Mouse (Mus musculus): ENCODE results near the gene Tmem235.
"Not testable (repeated sequence)": the region's sequence is repeated elsewhere in the genome, so short reads cannot be mapped to it uniquely, and the experiment has no call there.

Tmem235 gene

DNA sequence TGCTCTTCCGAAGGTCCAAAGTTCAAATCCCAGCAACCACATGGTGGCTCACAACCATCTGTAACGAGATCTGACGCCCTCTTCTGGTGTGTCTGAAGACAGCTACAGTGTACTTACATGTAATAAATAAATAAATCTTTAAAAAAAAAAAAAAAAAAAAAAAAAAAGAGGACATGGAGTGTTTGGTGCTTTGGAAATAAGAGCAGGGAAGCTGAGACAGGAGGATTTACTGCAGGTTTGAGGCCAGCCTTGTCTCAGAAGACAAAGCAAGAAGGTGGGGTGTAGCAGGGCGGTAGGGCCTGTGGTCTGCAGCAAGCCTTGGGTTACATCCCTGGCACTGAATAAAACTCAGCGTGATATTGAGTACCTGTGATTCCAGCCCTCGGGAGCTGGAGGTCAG is 27.0 kb upstream of the Tmem235 start:
- DNase-seq: not testable (repeated sequence)

DNA sequence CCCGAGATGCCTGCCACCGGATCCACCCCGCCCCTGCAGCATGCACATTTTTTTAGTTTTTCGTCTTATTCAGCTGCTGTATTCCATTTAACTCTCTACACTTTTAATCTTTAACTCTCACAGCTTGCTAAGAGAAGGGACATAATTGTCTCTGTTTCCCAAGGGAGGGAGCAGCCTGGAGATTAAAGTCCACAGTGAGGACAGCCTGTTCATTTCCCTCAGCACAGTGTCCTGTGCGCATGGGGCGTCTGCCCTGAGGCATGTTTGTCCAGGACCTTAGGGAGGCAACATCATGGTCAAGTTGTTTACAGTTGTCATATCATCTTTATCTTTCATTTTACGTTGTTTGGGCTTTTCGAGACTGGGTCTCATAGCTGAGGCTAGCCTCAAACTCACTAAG is 26.5 kb upstream of the Tmem235 start:
- DNase-seq: no peak

DNA sequence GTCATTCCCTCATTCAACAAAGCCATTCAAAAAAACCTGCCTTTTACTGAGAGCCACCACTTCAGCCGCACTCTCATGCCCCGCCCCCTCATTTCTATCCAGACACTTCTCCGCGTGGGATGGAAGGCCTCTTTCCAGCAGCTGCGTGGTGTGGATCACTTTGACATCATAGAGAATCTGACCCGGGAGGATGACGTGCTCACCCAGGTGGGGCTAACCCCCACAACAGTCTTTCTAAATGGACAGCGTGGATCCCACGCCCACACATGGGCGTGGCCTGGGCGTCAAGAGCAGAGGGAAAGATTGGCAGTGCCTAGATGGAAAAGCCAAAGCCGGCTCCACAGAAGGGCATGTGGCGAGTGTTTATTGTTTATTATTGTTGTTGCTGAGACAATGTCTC is 24.2 kb upstream of the Tmem235 start:
- no peak for DNase-seq

DNA sequence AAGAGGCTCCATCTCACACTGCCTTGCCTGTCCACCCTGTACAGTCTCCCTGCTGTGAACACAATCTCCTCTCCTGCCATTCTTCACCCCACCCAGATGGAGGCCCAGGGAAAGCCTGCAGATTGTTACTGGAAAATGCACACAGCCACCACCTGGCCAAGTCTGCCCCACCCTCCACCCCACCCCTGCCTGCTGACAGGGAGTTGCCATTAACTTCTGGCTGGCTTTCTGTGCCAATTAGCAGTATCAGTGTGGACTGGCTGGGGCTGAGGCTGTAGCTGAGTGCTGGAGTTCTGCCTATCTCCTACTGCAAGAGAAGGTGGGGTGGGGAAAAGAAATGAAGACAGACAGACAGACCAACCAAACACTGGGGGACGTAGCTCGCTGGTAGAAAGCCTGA is 22.0 kb upstream of the Tmem235 start:
- no peak for DNase-seq

DNA sequence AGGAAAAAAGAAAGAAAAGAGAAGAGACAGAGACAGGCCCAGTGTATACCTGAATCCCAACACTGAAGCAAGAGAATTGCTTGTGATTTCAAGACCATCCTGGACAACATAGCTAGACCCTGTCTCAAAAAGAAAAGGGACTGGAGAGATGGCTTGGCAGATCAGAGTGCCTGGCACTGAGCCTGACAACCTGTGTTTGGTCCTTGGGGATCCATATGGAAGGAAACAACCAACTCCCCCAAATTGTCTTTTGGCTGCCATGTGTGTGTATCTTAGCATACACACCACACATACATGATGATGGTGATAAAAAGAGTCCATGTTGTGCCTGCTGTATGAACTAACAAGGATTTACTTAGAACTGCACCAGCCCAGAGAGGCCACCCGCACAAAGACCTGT is 21.5 kb upstream of the Tmem235 start:
- DNase-seq: no peak

DNA sequence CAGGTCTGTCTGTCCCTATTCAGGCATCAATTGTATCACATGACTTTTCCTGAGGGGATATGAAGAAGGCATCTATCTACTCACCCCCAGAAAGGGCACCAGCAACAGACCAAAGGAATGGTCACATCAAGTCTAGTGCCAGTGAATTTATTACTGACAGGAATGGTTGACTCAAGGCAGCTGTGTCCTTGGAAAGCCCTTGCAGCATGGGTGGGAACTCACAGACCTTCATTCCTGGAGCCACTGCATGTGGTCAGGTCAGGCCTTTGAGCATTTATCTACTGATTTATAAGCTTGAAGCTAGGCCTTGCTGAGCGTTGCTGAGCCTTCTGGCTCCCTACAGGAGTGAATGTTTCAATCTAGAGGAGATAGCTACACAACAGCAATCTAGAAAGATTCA is 19.6 kb upstream of the Tmem235 start:
- DNase-seq: no peak

DNA sequence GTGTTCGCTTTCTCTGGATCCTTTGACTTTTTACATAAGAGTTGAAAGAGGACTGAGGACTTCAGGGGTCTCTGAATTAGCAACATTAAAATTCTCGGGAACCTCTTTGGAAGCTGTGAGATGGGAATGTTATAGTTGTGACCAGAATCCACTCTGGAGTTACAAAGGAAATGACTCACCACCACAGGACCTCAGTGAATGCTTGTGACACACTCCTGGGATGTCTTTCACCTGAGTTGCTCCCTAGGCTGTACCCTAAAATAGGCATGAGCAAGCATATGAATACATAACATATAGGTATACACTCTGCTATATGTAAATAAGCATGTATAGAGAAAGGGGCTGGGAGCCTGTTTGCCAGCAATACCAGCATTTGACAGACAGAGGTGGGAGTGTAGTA is 17.1 kb upstream of the Tmem235 start:
- no peak for DNase-seq

DNA sequence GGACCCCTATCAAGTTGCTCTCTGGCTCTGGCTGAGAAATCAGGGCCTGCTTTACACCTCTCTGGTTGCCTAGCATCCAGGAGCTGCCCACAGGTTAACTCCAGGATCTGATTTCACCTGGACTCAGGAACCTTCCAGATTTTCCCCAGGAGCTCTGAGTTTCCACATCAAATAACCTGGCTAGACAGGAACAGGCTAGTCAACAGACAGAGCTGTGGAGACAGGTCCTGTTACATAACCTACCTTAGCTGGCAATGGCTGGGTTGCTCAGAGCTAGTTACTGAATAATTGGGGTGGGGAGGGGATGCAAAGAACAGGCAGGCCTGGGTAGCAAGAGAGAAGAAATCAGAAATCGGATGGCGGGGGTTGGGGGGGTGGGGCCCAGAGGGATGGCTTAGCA is 15.6 kb upstream of the Tmem235 start:
- DNase-seq: no peak

DNA sequence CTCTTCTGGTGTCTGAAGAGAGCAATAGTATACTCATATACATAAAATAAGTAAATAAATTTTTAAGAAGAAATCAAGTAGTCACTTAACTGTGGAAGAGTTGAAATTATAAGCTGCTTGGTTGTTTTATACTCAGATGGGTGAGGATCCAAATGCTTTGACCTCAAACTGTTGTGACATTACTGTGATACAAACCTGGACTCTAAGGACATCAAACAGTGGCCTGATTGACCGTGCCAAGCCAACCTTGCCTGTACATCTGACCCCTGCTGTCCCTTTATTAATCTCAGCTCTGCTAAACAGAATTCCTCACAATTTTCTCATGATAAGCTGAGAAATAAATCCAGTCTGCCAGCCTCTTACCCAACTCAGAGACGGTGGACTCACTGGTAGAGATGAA is 14.9 kb upstream of the Tmem235 start:
- no peak for DNase-seq

DNA sequence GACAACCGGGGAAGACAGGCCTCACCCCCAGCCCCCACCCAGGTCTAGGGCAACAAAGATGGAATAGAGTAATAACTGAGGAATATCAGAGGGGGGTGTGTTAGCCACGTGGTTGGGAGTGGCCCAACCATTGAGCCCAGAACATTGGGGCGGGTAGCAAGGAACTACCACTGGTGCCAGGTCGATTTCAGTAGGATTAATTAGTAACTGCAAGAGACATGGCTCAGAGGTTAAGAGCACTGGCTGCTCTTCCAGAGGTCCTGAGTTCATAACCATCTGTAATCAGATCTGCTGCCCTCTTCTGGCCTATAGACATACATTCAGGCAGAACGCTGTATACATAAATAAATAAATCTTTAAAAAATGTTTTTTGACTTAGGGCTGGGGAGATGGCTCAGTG is 13.9 kb upstream of the Tmem235 start:
- DNase-seq: no peak

DNA sequence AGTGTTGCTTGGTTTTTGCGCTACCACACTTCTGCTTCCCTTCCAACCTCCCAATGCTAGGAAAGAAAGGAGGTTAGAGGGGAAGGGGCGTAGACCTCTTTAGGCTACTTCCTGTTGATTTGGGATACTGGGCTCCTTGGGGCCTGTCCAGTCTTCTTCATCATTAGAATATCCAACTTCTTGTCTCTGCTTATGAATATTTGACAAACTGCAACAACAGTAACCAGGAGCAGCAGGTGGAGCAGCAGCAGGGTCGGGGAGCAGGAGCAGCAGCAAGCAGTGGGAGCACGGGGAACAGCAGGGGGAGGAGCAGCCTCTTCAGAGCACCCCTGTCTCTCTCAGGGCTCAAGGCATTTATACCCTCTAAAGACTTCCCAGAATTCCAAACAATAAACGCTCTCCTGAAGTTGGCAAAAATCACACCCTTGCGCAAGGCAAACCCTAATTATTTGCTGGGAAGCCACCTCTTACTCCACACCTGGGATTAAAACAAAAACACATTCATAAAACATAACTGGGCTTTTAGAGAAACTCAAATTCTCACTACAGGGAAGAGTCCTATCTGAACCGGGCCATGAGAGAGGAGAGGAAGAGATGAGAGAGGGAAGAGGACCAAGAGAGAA is 12.8 kb upstream of the Tmem235 start:
- no peak for DNase-seq

DNA sequence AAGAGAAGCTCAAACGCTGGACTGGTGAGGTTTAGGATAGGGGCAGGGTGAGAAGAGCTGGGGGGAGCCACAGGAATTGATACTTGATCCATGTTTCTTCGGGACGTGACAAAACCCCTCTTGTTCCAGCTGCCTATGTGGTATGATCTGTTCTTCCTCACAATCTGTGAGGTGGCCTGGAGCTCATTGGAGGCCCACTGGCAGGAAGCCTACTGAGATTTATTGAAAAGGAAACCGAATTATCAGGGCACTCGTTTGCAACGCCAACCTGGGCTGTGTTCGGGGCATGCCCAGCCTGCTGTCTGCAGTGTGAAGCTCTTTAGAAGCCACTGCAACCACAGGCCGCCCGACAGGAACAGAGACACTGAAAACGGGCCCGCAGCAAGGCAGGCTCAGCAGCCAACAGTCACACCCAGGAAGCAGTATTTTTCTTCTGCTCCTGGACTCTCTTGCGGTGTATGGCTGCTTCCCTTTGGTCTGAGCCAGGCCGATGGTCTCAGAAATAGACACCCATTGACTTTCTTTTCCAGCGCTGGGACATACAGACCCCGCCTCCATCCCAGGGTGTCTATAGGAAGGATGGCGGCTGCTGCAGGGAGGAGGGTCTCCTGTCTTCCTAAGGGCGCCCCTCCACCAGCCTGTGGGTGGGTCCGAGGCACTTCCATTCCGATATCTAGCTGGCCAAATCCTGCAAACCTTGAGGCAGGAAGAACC is 12.1 kb upstream of the Tmem235 start:
- peak in 1 of 2 experiments; percentile 64 for DNase-seq

DNA sequence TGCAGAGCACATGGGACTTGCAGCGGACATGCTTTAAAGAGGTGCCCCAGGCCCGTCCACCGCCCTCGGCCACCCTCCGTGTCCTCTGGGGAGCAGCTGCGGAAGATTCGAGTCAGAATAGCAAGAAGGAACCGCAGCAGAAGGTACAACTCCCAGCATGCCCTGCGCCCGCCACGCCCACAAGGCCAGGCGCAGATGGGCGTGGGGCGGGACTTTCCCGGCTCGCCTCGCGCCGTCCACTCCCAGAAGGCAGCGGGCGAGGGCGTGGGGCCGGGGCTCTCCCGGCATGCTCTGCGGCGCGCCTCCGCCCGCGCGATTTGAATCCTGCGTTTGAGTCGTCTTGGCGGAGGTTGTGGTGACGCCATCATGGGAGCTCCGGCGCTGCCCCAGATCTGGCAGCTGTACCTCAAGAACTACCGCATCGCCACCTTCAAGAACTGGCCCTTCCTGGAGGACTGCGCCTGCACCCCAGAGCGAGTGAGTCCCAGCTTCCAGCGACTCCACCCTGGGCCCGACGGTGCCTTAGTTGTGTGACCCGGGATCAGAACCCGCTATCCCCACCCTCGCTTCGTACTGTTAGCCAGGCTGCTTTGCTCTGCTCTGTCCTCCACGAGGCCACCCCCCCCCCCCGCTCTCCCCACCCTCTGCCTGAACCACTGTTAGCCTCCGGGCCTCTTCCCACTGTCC is 11.4 kb upstream of the Tmem235 start, which contains the start of gene Birc5:
Gene Birc5 (plus strand): TSS at position 267 of the 687 bp plus-strand sequence.
- peak; percentile 93 to 94 for DNase-seq

DNA sequence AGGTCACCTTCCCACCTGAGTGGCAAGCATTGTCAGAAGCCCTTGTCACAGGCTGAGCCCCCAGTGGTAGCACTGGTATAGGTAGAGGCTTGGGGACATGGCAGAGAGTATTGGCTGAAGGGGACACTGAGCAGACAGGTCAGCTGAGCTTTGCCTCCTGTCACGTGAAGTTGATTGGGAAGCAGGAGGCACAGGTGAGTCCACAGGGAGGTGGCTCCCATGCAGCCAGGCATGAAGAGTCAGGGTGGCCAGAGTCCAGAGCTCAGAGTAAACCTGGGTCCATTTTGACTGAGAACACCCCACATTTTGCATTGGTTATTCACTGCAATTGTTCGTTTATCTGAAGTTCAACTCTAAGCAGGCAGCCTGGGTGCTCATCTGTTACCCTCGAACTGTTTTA is 7.7 kb upstream of the Tmem235 start:
- DNase-seq: no peak

DNA sequence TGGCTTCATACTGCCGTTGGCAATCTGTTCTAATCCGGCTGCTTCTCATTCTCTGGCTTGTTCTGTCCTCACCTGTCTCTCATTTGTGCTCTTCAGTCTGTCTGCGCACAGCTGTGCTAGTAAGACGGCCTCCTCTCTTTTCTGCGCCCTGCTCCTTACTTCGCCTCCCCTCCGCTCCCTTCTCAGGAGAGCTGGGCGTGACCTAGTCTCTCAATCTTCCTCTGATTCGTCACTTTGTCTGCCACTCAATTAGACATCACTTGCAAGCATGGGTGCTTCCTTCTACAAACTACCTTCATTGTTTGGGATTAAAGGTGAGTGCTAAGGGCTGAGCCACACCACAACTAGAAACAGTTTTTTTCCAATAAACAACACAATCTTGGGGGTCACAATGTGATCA is 6.3 kb upstream of the Tmem235 start:
- no peak for DNase-seq

DNA sequence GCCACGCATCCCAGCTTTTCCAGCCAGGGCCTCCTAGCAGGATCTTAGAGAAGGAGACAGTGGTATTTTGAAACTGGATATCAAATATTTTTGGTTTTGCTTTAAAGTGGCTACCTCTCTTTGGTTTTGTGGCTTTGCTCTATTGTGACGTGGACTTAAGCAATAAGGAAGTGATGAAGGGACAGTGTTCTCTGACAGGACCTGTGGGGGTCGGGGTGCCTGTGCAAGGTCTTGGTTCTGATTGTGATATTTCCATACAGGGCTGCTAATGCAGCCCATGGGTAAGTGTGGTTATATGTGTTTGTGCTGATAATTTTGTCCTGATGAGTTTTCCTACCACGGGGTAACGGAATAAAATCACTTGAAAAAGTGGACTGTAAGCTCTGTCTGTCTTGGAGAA is 5.2 kb upstream of the Tmem235 start:
- DNase-seq: no peak

DNA sequence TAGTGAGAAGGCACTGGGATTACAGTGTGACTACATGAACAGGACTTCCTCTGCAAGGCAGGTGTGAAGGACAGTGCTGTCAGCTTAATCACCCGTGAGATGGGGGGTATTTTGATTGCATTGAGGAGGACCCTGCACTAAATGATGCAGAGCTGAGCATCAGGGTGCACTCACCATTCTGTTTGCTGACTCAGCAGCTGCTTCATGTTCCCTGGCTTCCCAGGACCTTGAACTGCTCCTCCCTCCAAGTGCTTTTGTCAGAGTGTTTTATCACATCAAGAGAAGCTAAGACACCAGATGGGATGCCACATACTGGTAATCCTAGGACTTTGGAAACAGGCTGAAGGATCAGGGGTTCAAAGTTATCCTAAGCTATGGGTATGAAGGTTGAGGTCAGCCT is 4.6 kb upstream of the Tmem235 start:
- DNase-seq: no peak

DNA sequence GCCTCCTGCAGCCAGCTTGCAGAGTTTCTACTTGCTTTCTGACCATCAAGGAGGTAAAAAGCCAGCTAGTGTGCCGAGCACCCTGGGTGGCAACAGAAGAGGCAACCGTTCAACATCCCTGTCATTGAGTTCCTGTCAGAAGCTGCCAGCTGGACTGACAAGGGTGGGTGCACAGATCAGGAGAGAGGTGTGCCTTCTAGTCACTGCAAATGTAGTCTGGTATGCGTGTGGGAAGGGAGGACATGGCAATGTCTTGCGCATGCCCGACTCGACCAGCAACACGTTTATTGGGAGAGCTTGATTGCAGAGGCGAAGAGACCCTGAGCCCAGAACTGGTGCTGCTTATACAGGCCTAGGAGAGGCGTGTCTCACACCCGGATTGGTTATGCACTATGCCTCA is 3.1 kb upstream of the Tmem235 start:
- DNase-seq: no peak

DNA sequence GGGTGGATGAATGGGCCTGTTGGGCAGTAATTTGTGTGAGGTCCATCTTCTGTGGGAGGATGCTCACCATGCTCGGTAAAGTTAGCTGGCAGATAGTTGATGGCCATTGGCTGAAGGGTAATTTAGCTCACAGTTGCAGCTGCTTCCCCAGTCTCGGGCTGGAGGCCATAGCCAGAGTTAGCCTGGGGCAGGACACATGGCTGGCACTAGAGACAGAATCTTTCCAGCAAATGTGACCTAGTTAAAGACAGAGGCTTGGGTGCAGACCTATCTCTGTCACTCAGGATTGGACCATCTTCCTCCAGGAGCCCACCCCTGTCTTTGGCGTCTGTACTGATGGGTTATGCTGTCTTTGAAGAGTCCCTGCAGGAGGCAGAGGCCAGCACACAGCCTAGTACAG is 2.2 kb upstream of the Tmem235 start:
- no peak for DNase-seq

DNA sequence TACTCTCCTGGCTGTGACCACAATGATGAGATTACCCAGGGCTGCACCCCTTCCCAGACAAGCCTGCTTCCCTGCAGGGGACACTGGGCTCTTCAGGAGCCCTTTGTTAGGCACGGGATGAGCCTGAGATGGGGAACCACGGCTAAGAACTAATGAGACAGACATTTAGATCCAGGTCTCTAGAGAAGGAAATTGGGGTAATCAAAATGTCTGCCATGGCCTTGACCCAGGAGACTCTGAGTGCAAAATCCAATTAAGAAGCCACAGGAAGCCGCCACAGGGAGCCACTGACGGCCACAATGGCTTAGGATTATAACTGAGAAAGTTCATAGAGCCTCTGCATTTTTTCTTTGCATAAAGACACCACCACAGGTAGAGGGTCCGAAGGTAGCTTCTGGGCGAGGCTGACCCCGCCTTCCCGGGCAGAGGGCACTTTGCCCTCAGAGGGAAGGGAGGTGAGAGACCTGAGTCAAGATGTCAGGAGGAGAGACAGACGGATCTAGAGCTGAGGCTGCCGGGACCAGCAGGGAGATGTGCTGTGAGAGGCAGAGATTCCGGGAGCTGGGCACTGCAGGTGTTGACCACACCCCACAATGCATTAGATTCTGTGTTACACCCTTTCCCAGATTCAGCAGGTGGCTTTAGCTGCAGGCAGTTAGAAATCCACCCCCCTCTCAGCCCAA is 2.8 kb downstream of the Tmem235 start:
- no peak for DNase-seq

DNA sequence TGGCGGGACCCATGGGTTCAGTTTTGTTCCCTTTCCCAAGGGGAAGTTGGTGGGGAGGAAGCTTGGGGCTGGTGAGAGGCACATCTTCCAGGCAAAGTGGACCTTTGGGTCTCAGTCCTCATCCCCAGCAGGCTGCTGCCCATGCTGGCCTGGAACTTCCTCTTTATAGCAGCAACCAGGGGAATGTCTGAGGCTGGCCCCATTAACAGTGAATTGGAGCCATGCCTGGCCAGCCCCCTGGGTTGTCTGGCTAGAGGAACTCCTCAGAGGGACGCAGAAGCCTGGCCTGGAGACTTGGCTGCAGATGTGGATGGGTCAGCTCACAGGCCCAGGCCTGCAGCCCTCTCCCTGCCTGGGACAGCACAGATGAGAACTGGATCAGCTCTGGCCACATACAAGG is 4.3 kb downstream of the Tmem235 start:
- DNase-seq: no peak

DNA sequence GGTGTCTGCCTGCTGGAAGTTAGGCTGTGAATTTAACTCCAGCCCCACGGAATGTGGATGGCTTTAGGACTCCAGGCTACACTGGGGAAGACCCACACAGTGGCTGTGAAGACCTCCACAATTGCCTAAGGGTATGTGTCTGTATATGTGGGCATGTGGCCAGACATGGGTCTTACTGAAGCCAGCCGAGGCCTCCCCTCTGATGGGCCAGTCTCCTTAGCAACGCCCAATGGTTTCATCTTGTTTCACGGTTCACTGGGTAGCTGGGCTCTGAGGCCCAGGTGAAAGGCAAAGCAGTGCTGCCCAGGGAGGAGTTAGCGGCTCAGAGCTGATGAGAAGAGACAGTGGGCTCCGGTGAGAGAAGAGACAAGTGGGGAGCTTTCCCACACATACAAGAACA is 5.4 kb downstream of the Tmem235 start:
- no peak for DNase-seq

DNA sequence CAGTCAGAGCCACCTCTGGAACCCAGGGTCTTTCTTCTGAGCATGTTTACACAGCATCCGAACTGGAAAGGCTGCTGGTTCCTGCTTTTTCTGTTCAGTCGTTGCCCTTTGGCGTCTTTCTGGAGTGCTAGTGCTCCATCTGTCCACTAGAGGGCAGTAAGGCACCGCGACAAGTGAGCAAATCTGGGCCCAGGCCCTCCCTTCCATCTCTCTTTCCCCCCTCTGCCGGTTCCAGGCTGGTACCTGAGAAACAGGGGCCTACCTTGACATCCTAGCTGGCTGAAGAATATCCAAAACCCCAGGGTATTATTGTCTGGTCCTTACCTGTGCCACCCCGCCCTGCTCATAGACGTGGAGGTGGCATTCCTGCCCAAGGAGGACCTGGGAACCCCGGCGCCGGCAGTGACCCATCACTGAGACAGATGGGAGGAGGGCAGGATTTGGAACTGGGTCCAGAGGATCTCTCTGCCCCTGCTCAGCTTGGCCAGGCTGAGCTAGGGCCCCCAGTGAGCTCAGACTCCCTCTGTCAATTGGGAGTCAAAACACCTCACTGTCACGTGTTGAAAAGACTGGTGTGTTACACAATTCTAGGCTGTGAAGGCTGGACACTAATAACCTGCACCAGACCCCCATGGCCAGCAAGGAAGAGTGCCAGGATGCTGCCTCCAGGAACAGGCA is 10.3 kb downstream of the Tmem235 start:
- peak; percentile 64 to 75 for DNase-seq
